Mouse (Mus musculus) layer of hippocampus, postnatal 14 days (tissue): ENCODE measurements at regions not wholly inside any gene's neighbourhood (a gene's known extent, or its start where the extent isn't known, plus 50 kb on each side); places are given as distances from the start of the nearest gene placed in this dataset.
"Not testable (repeated sequence)": the region's sequence is repeated elsewhere in the genome, so short reads cannot be mapped to it uniquely, and the experiment has no call there.

Experiments
- DNase-seq, 2 experiments: peaks; one replicate each; pipeline ENCODE4 v3.0.0; 2021 to 2022; ENCODE audit warnings: low spot score in 2 of 2, mixed read lengths in 1 of 2

DNA sequence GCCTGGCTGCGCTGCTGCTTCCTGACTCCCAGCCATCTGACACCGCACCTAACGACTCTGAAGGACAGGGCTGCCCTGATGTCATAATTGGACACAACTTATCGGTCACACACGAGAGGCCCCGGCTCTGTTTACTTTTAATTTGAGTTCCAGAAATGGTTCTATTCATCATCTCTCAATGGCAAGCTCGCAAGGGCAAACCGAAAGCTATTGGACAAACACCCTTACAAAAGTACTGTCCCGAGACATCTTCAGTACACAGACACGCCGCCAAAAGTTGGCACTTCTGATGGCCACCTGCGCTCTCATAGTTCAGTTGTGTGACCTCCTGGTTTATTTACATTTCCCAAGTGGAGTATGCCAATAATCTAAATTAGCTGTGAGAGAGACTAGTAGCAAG, 274.9 kb downstream of the Gxylt1 start:
- no peak for DNase-seq

DNA sequence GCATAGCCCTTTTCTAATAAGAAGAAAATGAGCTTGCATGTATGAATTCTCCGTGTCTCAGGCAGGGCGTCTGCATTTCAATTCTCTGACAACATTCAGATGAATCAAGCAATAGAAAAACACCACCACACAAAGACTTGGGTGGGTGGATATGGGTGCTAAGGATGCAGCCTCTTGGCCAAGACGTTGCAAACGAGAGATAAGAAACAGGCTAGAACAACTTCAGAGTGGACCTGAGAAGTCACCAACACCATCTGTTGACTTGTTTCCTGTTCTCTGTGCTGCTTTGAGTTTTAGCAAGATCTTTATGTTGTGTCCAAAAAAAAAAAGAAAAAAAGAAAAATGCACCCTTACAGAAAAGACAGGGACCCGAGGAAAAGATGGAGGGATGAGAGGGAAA, 277.0 kb downstream of the Gxylt1 start:
- no peak for DNase-seq

DNA sequence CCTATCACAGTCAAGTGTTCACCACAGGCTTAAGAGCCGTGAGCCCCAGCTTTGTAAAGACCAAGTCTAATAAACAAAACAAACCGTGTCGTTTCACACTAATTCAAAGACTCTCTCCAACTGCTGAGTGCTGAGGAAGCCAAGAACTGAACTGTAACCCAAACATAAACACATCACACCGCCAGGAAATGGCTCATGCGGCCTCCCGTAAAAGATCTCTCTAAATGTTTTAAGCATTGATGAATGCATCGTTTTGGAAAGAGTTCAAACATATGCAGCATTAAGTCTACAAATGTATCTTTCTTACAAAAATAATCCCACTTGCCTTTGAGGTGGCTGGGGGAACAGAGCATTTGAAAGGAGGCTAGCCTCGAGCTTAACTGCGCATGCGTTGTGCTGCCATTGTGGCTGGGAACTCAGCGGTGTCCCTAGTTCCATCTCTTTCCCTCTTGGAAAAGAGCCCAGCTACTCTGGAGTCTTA, 280.7 kb downstream of the Gxylt1 start:
- no peak for DNase-seq

DNA sequence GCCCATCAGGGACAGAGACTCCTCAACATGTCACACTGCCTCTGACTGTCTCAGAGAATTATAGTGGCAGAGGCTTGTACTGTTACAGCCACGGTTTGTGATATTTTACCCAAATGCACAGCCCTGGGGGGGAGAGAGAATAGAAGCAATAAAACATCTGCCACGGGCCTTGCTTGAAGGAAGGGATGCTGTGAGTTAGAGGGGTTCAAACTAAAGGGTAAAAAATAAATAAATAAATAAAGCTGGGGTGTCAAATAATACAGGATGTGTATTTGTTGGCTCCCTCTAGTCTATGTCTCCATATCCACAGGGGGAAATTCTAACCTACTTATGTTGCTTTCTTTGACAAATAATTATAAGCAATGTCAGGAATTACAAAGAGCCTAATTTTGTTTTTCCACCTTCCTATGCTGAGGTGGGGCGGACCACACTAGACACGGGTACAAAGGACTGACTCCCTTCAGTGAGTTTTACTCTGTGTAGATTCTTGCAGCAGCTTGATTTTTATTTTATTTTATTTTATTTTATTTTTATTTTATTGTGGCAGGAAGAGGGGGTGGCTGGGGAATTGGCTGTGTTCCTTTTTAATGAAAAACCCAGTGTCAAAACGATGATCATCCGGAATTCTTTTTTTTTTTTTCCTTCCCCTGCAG, 281.3 kb downstream of the Gxylt1 start:
- no peak for DNase-seq

DNA sequence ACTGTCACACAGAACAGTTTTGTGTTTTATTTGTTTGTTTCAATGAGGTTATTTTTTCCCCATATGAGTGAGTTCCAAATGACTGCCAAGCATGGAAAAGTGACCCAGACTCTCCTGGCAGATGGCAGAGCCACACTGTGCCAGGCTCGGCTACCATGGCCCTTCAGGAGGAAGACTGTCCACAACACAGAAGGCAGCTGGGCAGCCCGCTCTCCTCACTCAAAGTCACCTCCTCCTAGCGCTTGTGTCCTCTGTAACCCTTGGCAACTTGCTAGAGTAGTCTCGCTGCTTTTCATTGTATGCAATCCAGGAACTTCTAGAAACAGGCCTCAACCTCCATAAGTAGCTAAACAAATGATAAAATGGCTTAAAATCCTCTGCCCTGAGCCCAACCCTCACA, 299.2 kb downstream of the Gxylt1 start:
- peak; percentile 60 to 68 for DNase-seq

DNA sequence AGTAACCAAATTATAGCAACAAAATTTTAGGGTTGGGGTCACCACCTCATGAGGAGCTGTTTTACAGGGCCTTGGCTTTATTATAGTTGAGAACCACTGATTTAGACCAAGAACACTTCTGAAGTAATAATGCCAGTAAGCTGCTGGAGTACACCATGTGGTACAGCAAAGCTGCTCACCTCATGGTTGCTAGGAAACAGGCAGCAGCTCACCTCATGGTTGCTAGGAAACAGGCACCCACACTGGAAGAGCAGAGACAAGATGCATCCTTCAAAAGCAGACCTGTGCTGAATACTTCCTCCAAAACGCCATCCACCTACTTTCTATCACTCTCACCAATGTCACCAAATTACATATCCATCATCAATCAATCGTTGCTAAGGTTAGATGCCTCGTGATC, 300.0 kb downstream of the Gxylt1 start:
- peak; percentile 13 to 67 for DNase-seq

DNA sequence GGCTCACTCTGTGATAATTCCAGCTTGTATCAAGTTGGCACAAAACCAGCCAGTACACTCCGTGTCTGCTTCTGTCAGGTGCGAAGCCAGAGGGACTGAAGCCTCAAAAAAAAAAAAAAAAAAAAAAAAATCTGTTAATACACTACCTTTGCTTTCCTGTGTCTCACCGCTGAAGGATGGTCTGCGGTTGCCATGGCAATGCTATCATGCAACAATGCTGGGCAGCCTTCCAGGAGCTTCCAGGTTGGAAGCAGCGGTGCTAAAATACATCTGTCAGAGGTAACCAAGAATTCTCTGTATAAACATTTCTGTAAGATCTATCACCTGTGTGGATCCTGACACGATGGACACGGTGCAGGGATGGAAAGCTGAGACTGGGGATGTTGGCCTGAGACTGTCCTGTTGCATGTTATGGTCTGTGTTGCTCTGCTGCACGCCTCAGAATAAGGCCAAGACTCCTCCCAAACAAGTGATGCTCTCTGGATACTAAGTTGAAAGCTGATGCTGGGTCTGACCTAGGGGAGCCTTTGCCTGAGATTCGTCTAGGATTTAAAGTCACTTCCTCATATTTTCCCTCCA, 301.2 kb downstream of the Gxylt1 start:
- DNase-seq = no peak

DNA sequence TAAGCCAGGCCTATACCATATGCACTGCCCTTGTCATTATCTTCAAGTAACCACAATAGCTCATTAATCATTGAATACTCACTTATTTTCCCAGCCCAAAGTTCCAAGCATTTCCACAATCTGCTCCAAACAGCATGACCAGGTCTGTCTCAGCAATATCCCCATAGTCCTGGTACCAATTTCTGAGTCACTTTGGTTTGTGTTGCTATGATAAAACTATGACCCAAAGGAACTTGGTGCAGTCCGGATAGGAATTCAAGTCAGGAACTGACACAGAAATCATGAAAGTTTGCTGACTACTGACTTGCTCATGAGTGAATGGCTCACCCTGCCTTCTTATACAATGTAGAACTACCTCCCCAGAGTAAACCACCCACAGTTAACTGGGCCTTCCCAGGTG, 309.4 kb downstream of the Gxylt1 start:
- DNase-seq = no peak

DNA sequence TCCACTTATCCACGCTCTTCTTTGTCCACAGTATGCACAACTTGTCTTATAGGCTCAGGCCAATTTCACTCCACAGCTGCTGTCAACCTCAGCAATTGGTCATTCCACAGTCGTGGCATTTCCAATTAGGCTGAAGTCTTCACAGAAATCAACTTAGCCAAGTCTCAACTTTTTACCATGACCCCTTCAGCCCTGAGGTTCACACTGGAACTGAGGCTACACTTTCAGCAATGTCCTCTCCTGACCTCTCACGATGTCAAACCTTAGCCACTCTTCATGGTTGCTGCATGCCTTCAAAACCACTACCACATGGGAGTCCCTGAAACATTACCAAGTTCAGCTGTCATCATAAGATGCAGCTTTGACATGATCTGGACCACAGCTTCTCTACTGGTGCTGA, 310.1 kb downstream of the Gxylt1 start:
- DNase-seq = no peak

DNA sequence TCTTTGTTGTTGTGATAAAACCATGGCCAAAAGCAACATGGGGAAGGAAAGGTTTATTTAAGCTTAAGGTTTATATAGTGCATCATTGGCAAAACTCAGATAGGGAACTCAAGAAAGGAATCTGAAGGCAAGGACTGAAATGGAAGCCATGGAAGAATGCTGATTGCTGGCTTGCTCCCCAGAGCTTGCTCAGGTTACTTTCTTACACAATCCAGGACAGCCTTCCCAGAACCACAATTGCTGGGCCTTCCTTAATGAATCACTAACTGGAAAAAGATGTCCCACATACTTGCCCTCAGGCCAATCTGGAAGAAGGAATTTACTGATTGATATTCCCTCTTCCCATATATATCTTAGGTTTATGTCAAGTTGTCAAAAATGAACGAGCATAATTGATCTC, 310.8 kb downstream of the Gxylt1 start:
- DNase-seq = no peak

DNA sequence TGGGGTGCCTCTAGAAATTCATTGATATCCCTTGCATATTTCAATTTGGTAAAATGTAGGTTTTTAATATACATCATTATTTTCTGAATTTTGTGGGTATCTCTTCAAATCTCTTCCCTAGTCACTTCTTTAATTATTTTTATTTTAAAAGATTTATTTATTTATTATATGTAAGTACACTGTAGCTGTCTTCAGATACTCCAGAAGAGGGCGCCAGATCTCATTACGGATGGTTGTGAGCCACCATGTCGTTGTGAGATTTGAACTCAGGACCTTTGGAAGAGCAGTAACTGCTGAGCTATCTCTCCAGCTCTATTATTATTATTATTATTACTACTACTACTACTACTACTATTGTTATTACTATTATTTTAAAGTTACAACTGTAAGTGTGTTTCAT, 324.1 kb downstream of the Gxylt1 start:
- not testable (repeated sequence) for DNase-seq

DNA sequence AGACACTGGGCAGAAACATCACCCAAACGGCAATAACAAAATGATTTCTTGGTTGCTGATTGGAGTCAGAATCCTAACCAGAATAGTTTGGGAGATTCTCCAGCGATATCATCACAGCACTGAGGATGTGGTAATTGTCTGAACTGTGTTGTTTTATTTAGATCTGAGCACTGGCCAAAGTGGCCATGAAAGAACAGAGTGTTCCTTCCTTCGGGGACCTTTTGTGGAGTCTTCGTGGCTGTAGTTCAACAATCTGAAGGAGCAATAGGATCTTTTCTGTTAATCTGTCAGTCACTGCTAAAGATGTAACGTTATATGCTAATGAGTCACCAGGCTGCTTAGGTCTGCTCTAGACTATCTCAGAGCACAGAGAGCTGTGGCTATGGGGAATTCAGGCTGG, 328.8 kb downstream of the Gxylt1 start:
- DNase-seq = no peak

DNA sequence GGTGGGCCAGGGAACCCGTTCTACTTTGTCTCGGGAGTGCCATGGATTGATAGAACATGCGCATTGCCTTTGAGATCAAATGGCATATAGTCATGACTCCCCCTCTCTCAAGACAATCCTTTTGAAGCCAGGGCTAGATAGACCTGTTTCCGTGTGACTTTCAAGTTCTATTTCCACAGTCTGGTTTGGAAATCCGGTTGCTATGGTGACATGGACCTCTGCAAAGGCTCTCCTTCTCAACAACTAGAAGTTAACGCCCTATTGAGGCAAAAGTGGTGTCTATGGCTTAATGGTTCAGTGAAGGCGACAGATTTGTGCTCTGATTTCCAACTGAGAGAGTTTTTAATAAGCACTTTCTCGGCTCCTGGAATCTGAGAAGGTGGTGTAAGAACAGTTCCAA, 371.2 kb downstream of the Gxylt1 start:
- DNase-seq = no peak

DNA sequence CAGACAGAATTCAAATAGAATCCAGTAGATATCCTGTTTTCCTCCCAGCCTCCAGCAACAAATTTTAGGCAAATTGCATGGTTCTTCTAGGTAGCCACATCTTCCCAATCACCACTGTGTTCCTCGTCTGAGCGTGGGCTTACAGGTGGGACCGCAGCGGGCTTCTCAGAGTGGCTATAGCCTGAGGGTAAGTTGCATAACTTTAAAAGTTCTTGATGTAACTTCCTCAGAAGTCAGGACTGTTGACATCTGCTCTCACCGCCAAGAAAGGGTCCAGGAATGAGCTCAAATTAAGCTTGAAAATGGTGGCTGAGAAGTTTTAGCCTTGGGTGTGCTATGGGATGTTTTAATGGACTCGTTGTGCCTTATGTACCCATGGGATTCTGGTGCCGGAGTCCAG, 377.7 kb downstream of the Gxylt1 start:
- DNase-seq = no peak

DNA sequence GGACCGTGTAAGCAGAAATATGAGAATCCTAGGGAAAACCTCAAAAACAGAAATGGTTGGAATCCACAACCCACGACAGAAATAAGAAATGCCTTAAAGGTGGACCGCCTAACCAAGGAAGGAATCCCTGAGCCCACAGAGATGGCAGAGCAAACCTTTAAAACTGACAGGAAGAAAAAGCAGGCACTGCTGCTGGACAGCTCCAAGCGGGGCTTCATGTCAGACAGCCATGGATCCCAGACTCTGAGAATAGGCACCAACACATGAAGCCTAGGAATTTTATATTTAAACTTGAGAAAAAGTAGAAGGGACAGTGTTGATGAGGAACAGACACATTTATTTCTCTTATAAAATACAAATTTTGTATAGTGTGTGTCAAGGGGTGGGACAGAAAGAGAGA, 379.1 kb downstream of the Gxylt1 start:
- DNase-seq = no peak

DNA sequence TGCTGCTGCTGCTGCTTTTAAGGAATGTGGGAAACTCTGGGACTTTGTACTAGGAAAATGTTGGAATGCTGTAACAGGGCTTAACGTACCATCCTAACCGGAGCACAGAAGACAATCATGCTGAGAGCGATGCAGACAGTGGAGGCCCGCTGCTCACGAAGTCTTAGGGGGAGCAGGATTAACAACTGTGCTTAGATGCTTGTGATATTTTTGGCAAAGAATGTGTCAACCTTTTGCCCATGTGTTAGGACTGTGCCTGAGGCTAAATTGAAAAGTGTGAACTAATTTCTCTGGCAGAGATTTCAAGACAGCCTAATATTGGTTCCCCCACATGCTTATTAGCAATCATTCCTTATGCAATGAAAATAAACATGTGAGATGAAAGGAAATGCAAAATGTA, 398.5 kb downstream of the Gxylt1 start:
- DNase-seq = no peak

DNA sequence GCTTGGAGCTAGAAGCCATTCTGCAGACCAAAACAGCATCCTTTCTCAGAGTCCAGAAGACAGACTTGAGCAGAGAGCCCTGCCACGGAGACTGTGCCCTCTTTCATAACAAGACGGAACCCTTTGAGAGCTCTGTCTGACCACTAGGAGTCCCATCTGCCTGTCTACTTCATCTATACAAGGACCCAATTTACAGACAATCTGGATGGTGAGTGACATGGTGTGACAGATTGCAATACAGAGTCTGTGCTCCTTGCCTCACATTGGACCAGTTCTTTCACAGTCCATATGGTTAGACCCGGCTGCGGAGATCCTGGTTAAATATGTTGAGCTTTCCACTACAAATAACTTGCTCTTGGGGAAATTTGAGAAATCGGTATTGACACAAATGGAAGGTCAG, 410.9 kb downstream of the Gxylt1 start:
- DNase-seq = peak in 1 of 2 experiments; percentile 29

DNA sequence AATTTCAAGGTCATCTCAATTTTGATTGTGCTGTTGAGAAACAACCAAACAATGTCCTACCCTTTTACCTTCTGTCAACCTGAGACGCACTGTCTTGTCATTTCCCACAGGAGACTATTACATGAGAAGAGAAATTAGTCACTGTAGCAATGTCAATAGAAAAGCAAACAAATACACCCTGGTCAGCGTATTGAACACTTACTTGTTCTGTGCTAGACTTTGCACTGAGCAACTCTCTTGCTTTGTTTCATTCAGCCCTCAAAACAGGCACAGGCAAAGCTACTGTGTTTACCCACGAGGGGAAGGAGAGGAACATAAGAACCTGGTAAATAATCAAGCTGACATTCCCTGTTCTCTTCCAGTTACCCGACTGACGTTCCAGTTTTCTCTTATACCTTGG, 424.1 kb downstream of the Gxylt1 start:
- no peak for DNase-seq

DNA sequence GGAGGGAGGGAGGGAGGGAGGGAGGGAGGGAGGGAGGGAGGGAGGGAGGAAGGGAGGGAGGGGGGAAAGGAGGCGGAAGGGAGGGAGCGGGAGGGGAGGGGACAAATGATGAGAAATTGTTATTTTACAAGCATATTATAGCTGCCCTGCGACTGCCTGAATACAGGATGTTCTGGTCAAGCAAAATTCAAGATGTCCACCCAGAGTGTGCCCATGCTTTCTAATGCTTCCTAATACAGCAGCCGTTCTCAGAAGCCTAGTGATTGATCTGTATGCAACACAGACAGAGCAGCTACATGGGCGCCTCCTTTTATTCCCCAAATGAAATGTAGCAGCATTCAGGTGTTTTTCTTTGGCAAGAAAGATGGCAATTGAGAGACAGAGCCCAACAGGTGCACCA, 434.9 kb downstream of the Gxylt1 start:
- DNase-seq = no peak

DNA sequence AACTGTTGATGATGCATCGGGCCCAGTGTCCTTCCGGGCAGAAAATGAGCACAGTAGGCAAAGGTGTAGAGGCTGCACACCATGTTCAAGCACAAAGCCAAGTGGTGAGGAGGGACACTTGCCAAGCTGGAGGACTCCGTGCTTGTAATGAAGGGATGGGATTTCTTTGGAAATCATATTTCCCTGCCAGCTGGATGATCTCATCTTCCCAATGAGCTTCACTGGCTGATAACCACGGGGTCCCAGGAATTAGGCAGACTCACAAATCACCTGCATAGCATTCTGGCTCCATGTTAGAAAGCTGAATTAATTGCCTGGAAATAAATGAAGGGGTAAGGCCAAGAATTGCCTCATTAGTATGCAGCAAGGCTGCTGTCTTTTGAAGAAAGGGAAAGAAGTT, 435.4 kb downstream of the Gxylt1 start:
- DNase-seq = peak in 1 of 2 experiments; percentile 8

DNA sequence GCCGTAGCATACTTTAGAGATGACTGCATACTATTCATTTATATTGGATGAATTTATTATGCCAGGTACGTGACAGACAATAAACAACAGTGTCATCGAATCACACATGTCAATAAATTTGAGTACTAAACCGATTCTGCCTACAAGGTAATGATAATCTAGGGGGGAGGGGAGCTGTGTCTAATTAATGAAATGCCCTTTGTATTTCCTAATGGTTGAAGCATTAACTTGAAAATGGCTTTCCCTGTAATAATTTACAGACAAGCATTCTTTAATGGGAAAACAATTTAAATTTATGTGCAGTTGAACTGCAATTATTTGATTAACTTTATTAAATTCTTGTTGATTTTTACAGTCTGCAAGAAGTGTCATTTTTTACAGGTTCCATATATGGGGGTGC, 429.5 kb downstream of the Pdzrn4 start:
- no peak for DNase-seq
